Mouse (Mus musculus): ENCODE results near the gene Iqcc.

Iqcc gene

DNA sequence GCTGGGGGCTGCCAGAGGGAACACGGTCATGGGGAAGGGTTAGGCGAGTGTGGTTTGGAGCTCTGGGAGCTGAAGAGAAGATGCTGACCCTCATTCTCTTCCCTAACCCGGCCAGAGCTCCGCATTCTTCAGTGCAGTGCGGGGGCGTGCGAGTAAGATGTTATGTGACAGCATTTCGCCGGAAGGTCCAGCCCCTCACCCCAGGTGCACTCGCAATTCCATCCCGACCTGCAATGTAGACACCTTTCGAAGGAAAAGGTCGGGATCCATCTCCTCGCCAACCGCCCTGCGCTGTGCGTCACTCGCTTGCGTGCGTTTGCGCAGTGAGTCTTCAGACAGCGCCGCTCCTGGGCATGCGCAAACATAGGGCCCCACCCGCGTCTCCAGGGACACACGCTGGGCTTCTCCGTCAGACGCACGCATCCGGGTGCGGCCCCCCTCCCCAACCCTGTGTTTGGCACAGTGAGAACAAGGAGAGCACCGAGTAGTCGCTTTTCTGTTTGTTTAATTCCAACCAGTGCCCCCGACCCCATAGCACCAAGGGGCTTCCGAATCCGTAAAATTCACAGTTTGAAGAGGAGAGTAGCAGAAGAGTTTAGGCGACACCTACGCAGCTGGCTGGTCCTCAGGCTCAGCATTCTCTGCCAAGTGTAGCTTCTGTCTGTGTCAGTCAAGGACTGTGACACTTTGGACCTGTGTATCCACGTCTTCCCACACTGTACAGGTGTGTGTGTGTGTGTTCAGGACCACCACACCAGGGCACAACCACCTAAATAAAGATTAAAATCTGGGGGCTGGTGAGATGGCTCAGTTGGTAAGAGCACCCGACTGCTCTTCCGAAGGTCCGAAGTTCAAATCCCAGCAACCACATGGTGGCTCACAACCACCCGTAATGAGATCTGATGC, at the start of gene Iqcc:
Gene Iqcc (minus strand): TSS at position 314 of the 906 bp plus-strand sequence.
- POLR2A ChIA-PET, result interaction anchor here (0.5 to 17.7 kb wide), 14 partner anchors 9 to 155 kb away, joined by 3 to 255 read pairs (median 4); partner anchors contain the start of genes Txlna (in 3 of the 4) and Marcksl1 (in 1 of the 4)
- CTCF ChIA-PET, result interaction anchor here (0.5 to 3.1 kb wide), 7 partner anchors 9 to 133 kb away, joined by 3 to 21 read pairs (median 4); no protein-coding TSS in a partner anchor

DNA sequence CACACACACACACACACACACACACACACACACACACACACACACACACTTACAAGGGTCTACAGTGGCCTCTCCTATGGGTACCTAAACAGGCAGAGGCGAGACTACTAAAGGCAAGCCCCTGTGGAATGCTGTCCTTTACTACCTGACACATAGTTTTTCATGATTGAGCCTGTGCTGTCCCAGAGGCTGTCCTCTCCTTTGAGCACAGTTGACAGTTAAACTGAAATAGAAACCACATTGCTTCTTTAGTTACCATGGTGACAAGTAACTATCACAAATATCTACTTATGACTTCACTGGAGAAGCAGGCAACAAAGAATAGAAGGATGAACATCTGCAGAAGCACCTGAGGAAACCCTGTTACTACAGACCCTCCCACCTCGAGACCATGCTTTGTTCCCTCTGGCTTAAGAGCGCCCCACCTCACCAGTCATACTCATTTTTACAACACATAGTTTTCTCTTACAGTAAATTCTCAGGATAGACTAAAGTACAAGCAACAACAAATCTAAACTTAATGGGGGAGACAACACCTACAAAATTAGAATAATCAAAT, 43.4 kb upstream of the Iqcc start:
- CTCF ChIA-PET, result no interaction called here
- POLR2A ChIA-PET, result interaction anchor here in 2 of 4 experiments (0.6 to 0.8 kb wide), 2 partner anchors 20 to 21 kb away, joined by 3 read pairs; partner anchors contain the start of gene Txlna (in 1 of the 2)

GRCm38 (mm10) chr4:129661584-129661983, 42.7 kb upstream of the Iqcc start:
- ChIA-PET POLR2A (interaction anchor here in 2 of 4 experiments (0.6 to 0.7 kb wide), 2 partner anchors 17 to 19 kb away, joined by 3 read pairs; no protein-coding TSS in a partner anchor), CTCF (interaction anchor here in 1 of 4 experiments (1.1 kb wide), 1 partner anchor 85 kb away, joined by 3 read pairs; no protein-coding TSS in a partner anchor)

DNA sequence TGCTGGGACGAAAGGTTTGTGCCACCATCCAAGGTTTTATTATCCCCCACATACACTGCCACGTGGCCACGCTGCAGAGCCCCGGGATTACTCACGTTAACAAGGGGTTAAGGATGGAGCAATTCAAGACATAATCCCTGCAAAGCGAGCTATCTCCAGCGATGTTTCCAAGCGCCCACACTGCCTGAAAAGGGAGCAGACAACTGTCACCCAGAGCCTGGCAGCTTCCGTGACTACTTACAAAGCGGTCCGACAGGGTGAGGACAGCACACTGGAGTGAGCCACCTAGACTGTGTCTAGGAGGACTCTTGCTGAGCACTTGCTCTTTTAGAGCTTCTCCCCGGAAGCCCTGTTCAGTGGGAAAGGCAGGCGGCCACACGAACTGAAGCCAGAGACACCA, 35.9 kb upstream of the Iqcc start:
- ChIA-PET CTCF (interaction anchor here in 2 of 4 experiments (0.5 kb wide), 2 partner anchors 52 to 116 kb away, joined by 4 to 9 read pairs; no protein-coding TSS in a partner anchor), POLR2A (interaction anchor here in 2 of 4 experiments (0.6 to 1.7 kb wide), 8 partner anchors 8 to 122 kb away, joined by 3 to 5 read pairs (median 3); partner anchors contain the start of genes Txlna (in 2 of the 2) and Tmem39b (in 1 of the 2))

- POLR2A ChIA-PET, result interaction anchor here in 1 of 4 experiments (0.7 to 3.7 kb wide), 3 partner anchors 9 to 23 kb away, joined by 3 to 20 read pairs (median 3); partner anchors contain the start of gene Txlna
- CTCF ChIA-PET, result interaction anchor here in 2 of 4 experiments (0.5 to 0.7 kb wide), 4 partner anchors 9 to 874 kb away, joined by 3 to 5 read pairs (median 3); partner anchors contain the start of gene Txlna (in 1 of the 2)
These were observed 31.5 kb upstream of the Iqcc start for GRCm38 (mm10) chr4:129650359-129650758.

DNA sequence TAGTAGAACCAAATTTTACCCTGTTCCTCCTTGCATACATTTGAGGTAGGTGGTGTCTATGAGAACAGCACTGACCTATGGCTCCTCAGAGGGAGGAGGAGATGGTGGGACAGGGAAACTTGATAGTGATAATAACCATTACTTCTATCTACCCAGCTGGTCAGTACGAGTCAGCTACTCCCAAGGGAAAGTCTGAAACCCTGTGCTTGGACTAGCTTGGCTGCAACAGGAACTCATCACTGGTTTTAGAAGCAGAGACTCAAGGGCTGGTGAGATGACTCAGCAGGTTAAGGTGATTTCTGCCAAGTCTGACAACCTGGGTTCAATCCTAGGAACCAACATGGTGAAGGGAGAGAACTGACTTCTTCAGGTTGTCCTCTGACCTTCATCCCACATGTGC, 29.8 kb upstream of the Iqcc start:
- POLR2A ChIA-PET, result interaction anchor here in 2 of 4 experiments (0.7 to 1.2 kb wide), 5 partner anchors 12 to 48 kb away, joined by 3 to 5 read pairs (median 3); partner anchors contain the start of gene Tmem39b (in 1 of the 2)
- CTCF ChIA-PET, result no interaction called here

- CTCF ChIA-PET, result interaction anchor here in 1 of 4 experiments (0.7 to 1.6 kb wide), 2 partner anchors 8 to 146 kb away, joined by 3 read pairs; no protein-coding TSS in a partner anchor
These were observed 26.3 kb upstream of the Iqcc start for GRCm38 (mm10) chr4:129645204-129645603.

GRCm38 (mm10) chr4:129641756-129642155, 22.9 kb upstream of the Iqcc start:
- CTCF ChIA-PET, result interaction anchor here in 3 of 4 experiments (0.5 to 2.0 kb wide), 5 partner anchors 33 to 600 kb away, joined by 3 to 8 read pairs (median 5); partner anchors contain the start of gene Tmem39b (in 1 of the 3)
- POLR2A ChIA-PET, result interaction anchor here in 3 of 4 experiments (0.7 to 17.2 kb wide), 31 partner anchors 9 to 181 kb away, joined by 3 to 255 read pairs (median 7); partner anchors contain the start of genes Bsdc1 (in 2 of the 3), Ccdc28b (in 2 of the 3), Iqcc (in 2 of the 3) and Marcksl1 (in 2 of the 3)

More at GRCm38 (mm10) chr4:129645204-129645603, 26.3 kb upstream of the Iqcc start:
- POLR2A ChIA-PET, result interaction anchor here in 2 of 4 experiments (0.5 to 17.2 kb wide), 13 partner anchors 8 to 51 kb away, joined by 3 to 255 read pairs (median 4); partner anchors contain the start of genes Ccdc28b (in 2 of the 2), Iqcc (in 1 of the 2) and Tmem39b (in 1 of the 2)

DNA sequence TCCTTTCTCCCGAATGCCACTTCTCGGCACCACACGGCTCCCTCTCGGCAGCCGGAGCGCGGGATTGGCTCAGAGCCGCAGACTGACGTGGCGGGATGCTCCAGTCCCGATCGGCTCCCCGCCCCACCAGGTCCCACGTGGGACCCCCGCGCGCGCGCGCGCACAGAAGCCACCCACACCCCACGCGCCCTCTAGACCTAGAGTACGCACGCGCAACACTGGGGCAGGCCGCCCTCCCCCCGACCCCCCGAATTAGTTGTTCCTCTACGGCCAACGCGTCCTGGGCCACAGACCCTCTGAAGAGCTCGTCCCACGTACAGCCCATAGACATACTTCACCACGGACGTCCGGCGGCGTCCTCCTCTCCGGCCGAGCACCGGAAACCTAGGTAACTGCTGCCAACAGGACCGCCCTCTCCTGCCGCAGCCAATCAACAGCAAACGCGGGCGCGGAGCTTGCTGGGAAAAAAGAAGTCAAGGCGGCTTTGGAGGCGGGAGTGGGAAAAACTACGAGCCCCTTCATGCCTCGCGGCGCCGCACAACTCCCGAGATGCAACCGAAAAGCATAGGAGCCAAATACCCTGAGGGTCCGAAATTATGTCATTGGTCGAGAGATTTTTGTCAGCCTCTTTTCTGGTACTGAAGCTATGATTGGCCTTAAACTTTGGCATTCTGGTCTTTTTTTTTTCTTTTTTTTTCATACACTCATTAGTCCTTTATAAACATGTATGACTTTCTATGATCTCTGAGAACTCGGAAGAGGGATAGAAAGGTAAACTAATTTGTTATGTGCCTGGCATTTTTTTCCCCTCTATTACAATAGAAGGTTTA, 22.0 kb upstream of the Iqcc start, which contains the start of gene Txlna:
Gene Txlna (minus strand): TSS at position 428 of the 830 bp plus-strand sequence.
- ChIA-PET POLR2A (interaction anchor here (0.5 to 17.2 kb wide), 116 partner anchors 9 to 919 kb away, joined by 3 to 255 read pairs (median 4); partner anchors contain the start of genes Tmem39b (in 4 of the 4), Dcdc2b (in 3 of the 4), Iqcc (in 3 of the 4) and Kpna6 (in 3 of the 4)), CTCF (interaction anchor here (0.6 to 2.0 kb wide), 24 partner anchors 9 to 546 kb away, joined by 3 to 14 read pairs (median 3); partner anchors contain the start of genes Kpna6 (in 3 of the 4) and Tmem39b (in 1 of the 4))

GRCm38 (mm10) chr4:129640101-129640637, 21.3 kb upstream of the Iqcc start:
- ChIA-PET POLR2A (interaction anchor here (0.6 to 17.2 kb wide), 79 partner anchors 8 to 880 kb away, joined by 3 to 255 read pairs (median 5); partner anchors contain the start of genes Tmem39b (in 4 of the 4), Dcdc2b (in 3 of the 4), Marcksl1 (in 3 of the 4) and Bsdc1 (in 2 of the 4)), CTCF (interaction anchor here in 3 of 4 experiments (0.5 to 2.0 kb wide), 12 partner anchors 11 to 502 kb away, joined by 3 to 14 read pairs (median 3); partner anchors contain the start of gene Kpna6 (in 2 of the 3))

DNA sequence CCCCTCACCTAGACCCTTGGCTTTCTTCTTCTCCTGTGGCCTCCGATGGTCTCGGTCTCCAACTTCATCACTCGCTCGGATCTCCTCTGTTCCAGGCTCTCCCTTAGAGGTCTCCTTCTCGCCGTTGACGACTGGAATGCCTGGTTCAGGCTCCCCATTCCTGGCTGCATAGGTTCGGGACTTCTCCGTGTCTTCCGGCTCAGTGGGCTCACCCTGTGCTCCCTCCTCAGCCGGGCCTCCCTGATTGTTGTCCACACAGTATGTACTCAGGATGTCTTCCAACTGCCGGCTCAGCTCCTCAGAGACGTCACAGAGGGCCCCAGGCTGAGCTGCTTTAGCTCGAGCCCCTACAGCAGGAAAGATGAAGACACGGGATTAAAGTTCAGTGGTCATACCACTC, 20.3 kb upstream of the Iqcc start:
- CTCF ChIA-PET, result interaction anchor here in 1 of 4 experiments (0.6 kb wide), 1 partner anchor 1014 kb away, joined by 8 read pairs; no protein-coding TSS in a partner anchor
- POLR2A ChIA-PET, result interaction anchor here in 2 of 4 experiments (0.5 to 17.2 kb wide), 6 partner anchors 11 to 102 kb away, joined by 3 to 255 read pairs (median 4); partner anchors contain the start of genes Ccdc28b (in 1 of the 2) and Iqcc (in 1 of the 2)

DNA sequence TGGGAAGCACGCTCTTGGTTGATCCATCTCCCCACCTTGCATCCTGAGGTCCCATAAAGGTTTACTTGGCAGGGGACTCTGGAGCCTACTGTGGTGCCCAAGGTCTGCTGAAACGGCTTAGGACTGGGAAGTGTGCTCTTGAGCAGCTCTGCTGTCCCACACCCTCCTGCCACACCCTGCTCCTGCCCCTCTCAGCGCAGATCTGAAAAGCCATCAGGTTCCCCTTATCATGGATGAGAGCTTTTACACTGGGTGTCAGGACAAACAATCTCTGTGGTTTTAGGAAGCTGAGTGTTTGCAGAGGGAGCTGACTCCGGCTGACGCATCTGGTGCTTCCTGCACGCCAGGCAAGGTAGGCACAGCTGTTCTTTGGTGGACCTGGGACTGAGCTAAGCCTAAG, 15.0 kb upstream of the Iqcc start:
- ChIA-PET POLR2A (interaction anchor here (0.5 to 17.7 kb wide), 15 partner anchors 5 to 762 kb away, joined by 3 to 255 read pairs (median 4); partner anchors contain the start of genes Ccdc28b (in 2 of the 4), Iqcc (in 1 of the 4), Marcksl1 (in 1 of the 4) and Txlna (in 1 of the 4)), CTCF (interaction anchor here (0.5 to 1.4 kb wide), 7 partner anchors 9 to 345 kb away, joined by 3 to 14 read pairs (median 3); partner anchors contain the start of gene Ccdc28b (in 1 of the 4))

GRCm38 (mm10) chr4:129631867-129632266, 13.0 kb upstream of the Iqcc start:
- CTCF ChIA-PET, result interaction anchor here in 1 of 4 experiments (1.2 kb wide), 2 partner anchors 23 to 456 kb away, joined by 3 to 6 read pairs; no protein-coding TSS in a partner anchor

GRCm38 (mm10) chr4:129630944-129631343, 12.0 kb upstream of the Iqcc start:
- ChIA-PET POLR2A (interaction anchor here in 2 of 4 experiments (0.9 to 17.7 kb wide), 11 partner anchors 5 to 150 kb away, joined by 3 to 255 read pairs (median 5); partner anchors contain the start of genes Txlna (in 2 of the 2), Ccdc28b (in 1 of the 2) and Iqcc (in 1 of the 2)), CTCF (interaction anchor here in 1 of 4 experiments (1.2 kb wide), 2 partner anchors 22 to 457 kb away, joined by 3 to 6 read pairs; no protein-coding TSS in a partner anchor)

More at GRCm38 (mm10) chr4:129631867-129632266, 13.0 kb upstream of the Iqcc start:
- POLR2A ChIA-PET, result interaction anchor here in 3 of 4 experiments (0.7 to 17.7 kb wide), 9 partner anchors 6 to 151 kb away, joined by 3 to 255 read pairs (median 6); partner anchors contain the start of genes Txlna (in 3 of the 3), Ccdc28b (in 2 of the 3) and Iqcc (in 1 of the 3)

DNA sequence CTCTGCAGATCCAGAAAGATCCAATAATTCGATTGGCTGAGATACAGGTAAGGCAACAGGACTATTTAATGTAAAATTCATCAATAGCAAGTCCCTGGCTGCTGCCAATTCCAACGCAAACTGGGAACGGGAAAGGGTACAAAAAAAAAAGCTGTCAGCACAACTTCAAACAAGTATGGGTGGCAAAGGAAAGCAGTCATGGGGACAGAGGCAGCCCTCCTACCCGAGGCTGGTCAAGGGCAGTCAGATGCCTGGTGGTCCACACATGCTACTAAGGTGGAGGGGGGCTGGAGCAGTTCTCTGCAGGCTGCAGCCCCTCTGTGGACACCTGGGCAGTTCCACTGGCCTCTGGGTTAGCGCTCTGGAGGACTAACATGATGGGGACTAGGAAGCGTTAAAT, 7.1 kb upstream of the Iqcc start:
- ChIA-PET CTCF (interaction anchor here in 3 of 4 experiments (3.0 to 4.3 kb wide), 3 partner anchors 17 to 18 kb away, joined by 10 to 17 read pairs (median 16); no protein-coding TSS in a partner anchor), POLR2A (interaction anchor here in 3 of 4 experiments (0.5 to 17.7 kb wide), 13 partner anchors 8 to 96 kb away, joined by 3 to 255 read pairs (median 5); partner anchors contain the start of genes Tmem39b (in 2 of the 3) and Txlna (in 2 of the 3))
